Mouse (Mus musculus): ENCODE data around the gene Cntnap4.

Gene Cntnap4

DNA sequence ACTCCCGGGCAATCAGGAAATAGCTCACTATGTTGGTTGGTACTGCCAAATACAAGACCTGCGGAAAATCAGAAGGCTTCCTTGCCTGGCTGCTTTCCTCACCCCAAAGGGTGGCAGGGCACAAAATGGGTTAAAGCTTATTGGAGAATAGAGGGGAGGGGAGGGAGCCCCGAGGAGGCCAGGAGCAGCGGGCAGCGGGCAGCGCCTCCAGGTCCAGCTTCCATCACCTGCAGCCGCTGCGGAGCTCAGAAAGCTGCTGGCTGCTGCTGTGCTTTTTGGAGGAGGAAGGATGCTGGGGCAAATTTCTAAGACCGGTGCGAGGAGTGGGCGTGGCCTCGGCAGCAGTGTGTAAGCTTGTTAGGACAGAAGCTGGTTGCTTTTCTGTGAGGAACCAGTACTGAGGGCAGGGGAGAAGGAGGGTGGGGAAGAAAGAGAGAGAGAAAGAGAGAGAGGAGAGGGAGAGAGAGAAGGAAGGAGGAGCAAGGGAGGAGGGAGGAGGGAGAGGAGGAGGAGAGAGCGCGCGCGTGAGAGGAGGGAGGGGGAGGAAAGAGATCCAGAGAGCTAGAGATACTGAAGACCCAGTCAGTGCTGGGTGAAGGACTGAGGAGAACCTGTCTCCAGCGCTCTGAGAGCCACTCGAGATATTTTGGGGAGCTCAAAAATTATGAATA lies at the start of gene Cntnap4:
Gene Cntnap4 (plus strand): TSS at position 573 of the 671 bp plus-strand sequence.
- peak; percentile 78 to 82 for DNase-seq

- peak; percentile 74 to 78 for DNase-seq
Measured at GRCm38 (mm10) chr8:112557376-112557775, 12.5 kb upstream of the Cntnap4 start.

- peak; percentile 63 to 66 for DNase-seq
Measured at GRCm38 (mm10) chr8:112570541-112570940, 698 bp downstream of the Cntnap4 start.

GRCm38 (mm10) chr8:112571337-112571904 lies 1.6 kb downstream of the Cntnap4 start:
- DNase-seq = peak; percentile 87

GRCm38 (mm10) chr8:112581473-112581872 lies 11.6 kb downstream of the Cntnap4 start:
- DNase-seq = peak; percentile 91 to 93

- DNase-seq = peak; percentile 59 to 75
Measured at GRCm38 (mm10) chr8:112583440-112583839, 13.6 kb downstream of the Cntnap4 start.

DNA sequence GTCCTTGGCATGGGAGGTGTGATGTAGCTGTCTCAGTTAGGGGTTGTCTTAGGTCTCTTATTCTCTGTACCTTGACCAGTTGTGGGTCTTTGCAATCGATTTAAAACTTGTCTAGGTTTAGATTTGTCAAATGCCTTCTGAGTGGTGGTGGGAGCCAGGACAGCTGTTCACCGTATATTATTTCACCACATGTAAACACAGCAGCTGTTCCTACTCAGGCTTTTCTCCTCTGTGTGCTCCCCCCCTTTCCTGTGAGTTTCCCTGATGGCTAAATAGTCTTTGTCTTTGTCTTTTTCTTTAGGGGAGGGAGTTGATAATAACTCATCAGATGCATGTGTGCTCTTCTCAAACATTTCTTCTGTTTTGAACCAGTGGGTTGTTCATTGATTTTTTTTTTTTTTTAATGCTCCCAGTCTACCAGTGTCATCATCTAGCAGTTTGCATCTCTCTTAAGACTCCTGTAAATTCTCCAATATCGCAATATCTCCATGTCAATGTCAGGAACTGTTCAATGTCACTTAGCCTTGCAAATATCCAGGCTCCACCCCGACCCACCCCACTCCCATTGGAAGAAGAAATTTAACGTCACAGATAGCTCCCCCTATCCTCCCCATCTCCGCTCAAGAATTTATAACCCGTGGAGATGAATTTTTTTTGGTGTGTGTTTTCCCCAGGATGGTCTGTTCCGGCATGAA lies 18.7 kb downstream of the Cntnap4 start:
- DNase-seq = no peak

GRCm38 (mm10) chr8:112589052-112589389 lies 19.2 kb downstream of the Cntnap4 start:
- peak in 1 of 2 experiments; percentile 14 for DNase-seq

DNA sequence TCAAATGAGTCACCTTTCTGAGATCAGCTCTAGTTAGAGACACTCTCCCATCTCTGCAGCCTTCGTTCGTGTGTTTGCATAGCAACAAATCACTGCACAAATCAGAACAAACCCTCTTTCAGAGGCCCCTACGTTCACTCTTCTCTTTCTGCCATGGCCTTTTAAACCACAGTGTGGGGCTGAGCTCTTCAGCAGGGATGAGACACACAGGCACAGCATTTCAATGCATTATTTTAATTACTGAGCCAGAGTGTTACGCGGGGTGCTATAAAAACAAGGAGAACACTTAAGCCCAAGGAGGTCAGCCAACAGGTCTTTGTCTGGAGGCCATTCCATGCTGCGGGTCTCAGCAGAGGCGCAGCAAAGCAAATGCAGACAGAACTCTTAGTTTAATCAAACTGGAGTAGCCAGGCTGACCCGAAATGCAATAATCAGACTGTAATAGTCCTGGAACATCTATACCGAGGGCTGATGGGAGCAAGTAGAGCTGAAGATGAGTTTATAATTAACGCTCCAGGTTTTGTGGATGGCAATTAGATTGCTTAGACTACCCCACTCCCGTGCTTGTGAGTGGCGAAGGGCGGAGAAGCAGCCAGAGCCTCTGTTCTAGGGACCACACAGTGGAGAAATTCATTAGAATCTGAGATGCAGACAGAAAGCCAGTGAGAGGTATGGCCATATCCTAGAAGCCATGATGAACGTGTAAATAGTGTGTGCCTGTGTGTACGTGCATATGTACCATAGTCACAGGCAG lies 26.4 kb downstream of the Cntnap4 start:
- DNase-seq = no peak

- peak; percentile 49 to 60 for DNase-seq
Measured at GRCm38 (mm10) chr8:112599975-112600374, 30.1 kb downstream of the Cntnap4 start.

GRCm38 (mm10) chr8:112601150-112601549 lies 31.3 kb downstream of the Cntnap4 start:
- peak; percentile 15 to 51 for DNase-seq

GRCm38 (mm10) chr8:112610121-112610520 lies 40.3 kb downstream of the Cntnap4 start:
- DNase-seq = peak; percentile 32 to 44

- DNase-seq = no peak
Measured at GRCm38 (mm10) chr8:112628791-112629190, 58.9 kb downstream of the Cntnap4 start.

GRCm38 (mm10) chr8:112652657-112653056 lies 82.8 kb downstream of the Cntnap4 start:
- peak; percentile 91 to 94 for DNase-seq

DNA sequence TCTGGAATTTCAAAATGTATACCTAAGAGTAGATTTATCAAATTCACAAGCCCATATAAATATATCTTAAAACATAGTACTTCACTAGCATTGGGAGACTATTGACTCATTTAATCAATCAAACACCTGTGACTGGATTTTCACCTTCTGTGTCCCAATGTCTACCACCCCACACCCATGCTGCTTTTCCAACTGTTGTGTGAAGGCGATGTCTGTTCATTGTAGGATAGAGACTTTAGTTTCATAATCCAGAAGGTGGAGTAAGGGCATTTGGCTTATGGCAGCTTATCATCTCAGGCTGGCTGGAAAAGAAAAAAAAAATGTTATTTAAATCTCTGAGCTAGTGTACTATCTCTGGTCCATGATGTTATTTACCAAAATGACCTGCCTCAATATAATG lies 83.4 kb downstream of the Cntnap4 start:
- DNase-seq = peak; percentile 55 to 61

- DNase-seq = peak; percentile 39 to 45
Measured at GRCm38 (mm10) chr8:112653994-112654393, 84.2 kb downstream of the Cntnap4 start.

- DNase-seq = no peak
Measured at GRCm38 (mm10) chr8:112664067-112664466, 94.2 kb downstream of the Cntnap4 start.

DNA sequence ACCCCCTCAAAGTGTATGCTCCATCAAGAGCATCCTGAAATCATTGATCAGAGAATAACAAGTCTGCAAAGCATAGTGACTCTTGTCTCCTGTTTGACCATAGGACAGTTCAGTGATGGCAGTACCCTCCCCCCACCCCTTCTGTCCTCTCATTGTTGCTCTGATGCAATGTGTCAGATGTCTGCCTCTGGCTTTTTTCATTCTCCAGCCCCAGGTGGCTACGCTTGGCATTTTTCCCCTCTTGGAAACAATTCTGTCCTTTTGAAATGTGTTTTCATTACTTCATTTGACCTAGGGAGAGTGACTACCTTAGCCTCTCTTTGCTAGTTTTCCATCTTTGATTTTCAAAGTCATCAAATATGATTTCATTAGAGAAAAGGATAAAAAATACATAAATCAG lies 104.8 kb downstream of the Cntnap4 start:
- DNase-seq = peak; percentile 64 to 67

DNA sequence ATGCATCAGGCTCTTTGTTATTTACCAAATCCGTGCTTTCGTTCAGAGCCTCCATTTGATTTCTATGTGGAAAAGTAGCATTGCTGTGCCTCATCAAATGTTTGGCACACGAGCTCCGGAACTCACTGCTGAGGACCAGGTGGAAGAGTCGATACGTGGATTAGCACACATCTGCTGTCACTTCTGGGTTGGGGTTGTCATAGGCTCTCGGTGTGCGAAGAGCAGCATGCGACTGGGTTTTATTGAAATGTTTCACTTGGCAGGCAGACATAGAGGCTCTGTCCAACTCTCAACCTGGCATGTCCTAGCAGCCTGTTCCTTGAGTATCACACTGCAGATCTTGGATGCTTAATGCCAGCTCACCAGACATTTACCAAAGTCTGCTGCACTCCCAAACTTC lies 111.9 kb downstream of the Cntnap4 start:
- DNase-seq = peak; percentile 64 to 73

- DNase-seq = no peak
Measured at GRCm38 (mm10) chr8:112695708-112696107, 125.9 kb downstream of the Cntnap4 start.

DNA sequence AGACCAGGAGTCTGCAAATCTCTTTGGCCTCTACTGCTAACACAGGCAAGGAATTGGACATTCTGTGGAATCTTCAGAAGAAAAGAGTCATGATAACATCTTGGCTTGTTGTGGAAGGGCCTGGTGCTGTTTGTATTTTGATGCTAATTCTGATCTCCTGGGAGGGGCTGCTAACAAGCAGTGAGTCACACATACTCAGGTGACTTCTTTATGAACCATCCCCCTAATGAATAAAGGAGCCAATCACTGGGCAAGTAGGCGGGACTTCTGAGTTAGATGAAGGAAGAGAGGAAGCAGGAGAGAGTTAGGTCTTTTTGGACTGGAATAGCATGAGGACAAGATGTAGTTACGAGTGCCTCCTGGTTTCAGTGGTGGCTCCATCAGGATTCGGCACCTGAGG lies 128.3 kb downstream of the Cntnap4 start:
- DNase-seq = no peak

DNA sequence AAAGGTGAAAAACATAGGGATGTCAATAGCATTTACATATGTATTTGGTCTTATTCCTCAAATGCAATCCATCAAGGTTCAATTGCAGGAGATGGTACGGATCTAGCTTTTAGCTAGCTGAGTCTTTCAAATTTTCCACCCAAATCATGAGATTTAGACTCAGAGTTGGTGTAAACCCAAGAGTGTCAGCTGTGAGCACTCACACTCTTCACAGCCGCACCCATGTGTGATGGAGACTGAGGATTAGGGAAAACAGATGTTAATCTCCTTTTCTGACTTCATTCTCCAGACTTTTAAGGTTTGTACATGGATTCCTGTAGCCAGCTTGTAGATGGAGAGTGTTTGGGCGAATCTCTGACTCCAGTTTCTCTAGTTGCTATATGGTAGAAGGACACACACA lies 147.1 kb downstream of the Cntnap4 start:
- DNase-seq = no peak

DNA sequence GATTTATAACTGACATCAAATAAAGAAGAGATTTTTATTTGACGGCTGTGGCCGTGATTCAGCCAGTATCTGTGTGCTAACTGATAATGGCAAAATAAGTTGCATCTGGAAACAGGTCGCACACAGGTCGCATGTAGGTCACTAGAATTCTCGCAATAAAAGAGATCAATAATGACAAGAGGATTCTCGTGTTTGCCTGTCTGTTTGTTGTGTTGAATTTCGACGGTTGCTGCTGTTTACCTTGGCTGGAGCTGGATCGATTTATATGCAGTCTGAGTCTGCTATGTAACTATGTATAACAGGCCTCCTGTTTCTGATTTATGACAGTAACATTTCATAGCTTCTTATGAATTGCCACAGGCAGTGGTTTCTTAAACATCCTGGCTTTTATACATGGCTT lies 155.1 kb downstream of the Cntnap4 start:
- DNase-seq = no peak
